Mouse (Mus musculus): ENCODE results near the gene Isg20.

Gene Isg20

DNA sequence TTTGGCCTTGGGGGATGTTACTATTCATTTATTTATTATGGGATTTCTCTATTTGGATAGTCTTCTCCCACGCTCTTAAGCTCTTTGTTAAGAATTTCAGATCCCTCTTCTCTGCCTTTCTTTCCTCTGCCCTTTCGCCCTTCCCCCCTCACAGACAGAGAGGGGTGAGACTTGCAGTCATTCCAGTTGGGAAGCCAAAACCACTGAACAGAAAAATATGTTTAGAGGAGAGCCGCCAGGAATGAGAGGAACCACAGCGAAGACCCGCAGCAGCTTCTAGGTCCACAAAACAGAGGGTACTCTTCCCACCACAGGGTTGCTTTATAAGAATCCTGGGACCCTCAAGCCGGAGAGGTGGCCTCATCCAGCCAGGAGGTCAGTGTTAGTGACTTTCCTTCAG is 41.4 kb downstream of the Isg20 start:
- DNase-seq (ENCODE audit: low read depth in 1 of 2, low spot score in 2 of 2): no peak

- no peak for DNase-seq (ENCODE audit: low read depth in 1 of 2, low spot score in 2 of 2)
Measured at GRCm38 (mm10) chr7:78955086-78955485, 41.9 kb downstream of the Isg20 start.

DNA sequence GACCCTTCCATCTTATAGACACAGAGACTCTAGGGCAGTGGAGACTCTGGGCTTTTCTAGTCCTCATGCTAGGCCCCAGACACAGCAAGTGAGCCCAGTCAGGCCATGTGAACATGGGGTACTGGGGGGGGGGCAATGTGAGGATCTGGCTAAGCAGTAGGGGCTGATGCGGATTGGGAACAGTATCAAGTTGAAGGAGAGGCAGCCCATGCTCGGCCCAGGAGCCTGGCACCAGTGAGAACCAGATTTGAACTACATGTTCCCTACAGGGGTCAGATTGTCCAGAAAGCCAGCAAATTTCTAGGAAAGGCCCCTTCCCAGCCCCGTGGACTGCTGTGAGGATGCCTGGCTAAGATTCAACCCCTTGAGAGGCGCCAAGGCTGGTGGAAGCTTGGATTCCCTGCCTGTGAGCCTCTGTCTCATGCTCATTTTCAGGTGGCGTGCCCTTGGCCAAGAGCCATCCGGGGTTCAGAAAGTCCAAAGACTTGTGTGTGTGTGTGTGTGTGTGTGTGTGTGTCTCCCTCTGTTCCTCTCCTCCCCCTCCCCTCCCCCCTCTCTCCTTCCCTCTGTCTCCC is 45.4 kb downstream of the Isg20 start:
- DNase-seq (ENCODE audit: low read depth in 1 of 2, low spot score in 2 of 2): no peak

- DNase-seq (ENCODE audit: low read depth in 1 of 2, low spot score in 2 of 2): no peak
Measured at GRCm38 (mm10) chr7:78963891-78964290, 50.7 kb downstream of the Isg20 start.

All from monocyte, adult 2 months (primary cell).